Mouse (Mus musculus): ENCODE data around the gene Il1f6. TPM values are rescaled to one million over a fixed set of nuclear protein-coding genes. Genes with fewer than 3 reads are reported as not detected.

Gene Il1f6
- not detected for polyA plus RNA-seq (2017; shearing (Covaris generic))

DNA sequence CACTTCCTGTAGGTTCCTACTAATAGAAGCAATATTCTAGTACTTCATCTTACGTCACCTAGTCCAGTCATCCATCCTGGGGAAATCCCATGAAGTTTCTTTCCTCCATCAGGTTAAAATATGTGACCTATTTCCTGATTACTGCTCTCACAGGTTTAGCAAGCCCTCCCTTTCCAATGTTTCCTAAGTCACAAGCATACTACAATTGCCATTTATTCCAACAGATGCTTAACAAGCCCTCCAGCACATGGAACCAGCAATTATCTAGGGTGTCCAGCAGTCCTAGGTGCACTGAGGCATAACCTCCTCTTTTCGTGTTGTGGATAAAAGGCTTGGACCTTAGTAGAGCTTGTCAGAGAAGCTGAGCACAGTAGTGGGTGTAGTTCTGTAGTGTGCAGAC lies at the start of gene Il1f6:
Gene Il1f6, plus strand, starts transcription at position 301 of the 400 bp plus-strand sequence.

DNA sequence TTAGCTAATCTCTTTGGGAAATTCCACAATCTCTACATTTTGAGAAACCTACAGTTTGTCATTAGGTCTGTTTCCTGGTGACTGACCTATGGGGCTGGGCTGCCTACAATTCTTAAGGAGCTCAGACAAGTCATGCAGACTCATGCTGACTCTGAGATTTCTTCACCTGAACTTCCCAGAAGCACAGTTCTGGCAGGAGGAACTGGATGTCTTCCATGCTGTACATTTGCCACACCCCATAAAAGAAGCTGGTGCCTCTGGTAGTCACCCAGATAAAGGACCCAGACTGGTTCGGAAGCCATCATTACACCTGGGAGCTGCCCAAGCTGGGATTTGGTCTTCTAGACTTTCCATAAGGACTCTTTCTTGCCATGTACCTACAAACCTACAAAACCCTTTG lies 29.0 kb upstream of the Il1f6 start, which contains the start of gene Il1f9:
Gene Il1f9, plus strand, starts transcription at position 301 of the 400 bp plus-strand sequence.

Other genes with a start within 250 kb of the Il1f6 start
- not detected for gene Hnmt, start 166.0 kb upstream of the Il1f6 start, polyA plus RNA-seq (2017; shearing (Covaris generic))
- not detected for gene Tbpl2, start 118.8 kb upstream of the Il1f6 start, polyA plus RNA-seq (2017; shearing (Covaris generic))
- not detected for gene Il1f8, start 62.3 kb upstream of the Il1f6 start, polyA plus RNA-seq (2017; shearing (Covaris generic))
- gene Il1f9, start 28.9 kb upstream of the Il1f6 start, polyA plus RNA-seq (2017; shearing (Covaris generic)): under 1 TPM in 1 of 2 experiments, not detected in 1; 0.29 TPM
- not detected for gene Il1f5, start 61.5 kb downstream of the Il1f6 start, polyA plus RNA-seq (2017; shearing (Covaris generic))
- not detected for gene Il1f10, start 75.8 kb downstream of the Il1f6 start, polyA plus RNA-seq (2017; shearing (Covaris generic))
- 1 to 10 TPM; 1.8 to 2.4 TPM for gene Il1rn, start 121.4 kb downstream of the Il1f6 start, polyA plus RNA-seq (2017; shearing (Covaris generic))
- 100 to 1,000 TPM in 1 of 2 experiments, 10 to 100 TPM in 1; 64.7 to 137 TPM for gene Psd4, start 152.2 kb downstream of the Il1f6 start, polyA plus RNA-seq (2017; shearing (Covaris generic))